ENCODE assay signal across 10 mouse cellular contexts in the genomic region with DNA sequence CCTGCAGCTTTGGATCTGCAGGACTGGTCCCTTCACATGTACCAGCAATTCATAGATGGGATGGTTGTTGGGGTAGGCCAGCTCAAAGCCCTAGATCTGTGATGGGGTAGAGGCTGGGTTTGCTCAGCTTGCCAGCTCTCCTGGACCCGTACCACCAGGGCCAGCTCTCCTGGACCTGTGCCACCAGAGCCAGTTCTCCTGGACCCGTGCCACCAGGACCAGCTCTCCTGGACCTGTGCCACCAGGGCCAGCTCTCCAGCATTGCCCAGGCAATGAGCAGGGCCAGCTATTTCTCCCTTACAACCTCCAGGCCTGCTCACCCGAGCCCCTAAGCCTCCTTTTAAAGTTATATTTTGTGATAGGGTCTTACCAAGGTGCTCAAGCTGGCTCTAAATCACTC.
A peak's percentile ranks its signal among the peaks of the same experiment; 100 is the strongest.
DNase-seq lines count a peak whose midpoint lies in the region; ATAC-seq lines count a peak whose summit lies in the region.
"Had no signal": no experiment of that assay in that cellular context is flagged by ENCODE, and none has a peak within 500 bp of the region (broad histone marks: within the 10 kb centered on the region; RNA-seq: fewer than 3 reads in every experiment).

No protein-coding gene starts in this region.

- H3K4me2 ChIP-seq in neural tube, embryonic 13.5 days = no peak overlapping the region
- no peak overlapping the region for H3K4me2 ChIP-seq in forebrain, embryonic 12.5 days

- 74% methylated on average over 3 of the region's 3 CpGs for WGBS in neural tube, embryonic 13.5 days
- WGBS in forebrain, embryonic 12.5 days = 85% methylated on average over 3 of the region's 3 CpGs

- H3K36me3 ChIP-seq in neural tube, embryonic 13.5 days = no peaks in the 10 kb centered on the region
- no peaks in the 10 kb centered on the region for H3K36me3 ChIP-seq in forebrain, embryonic 12.5 days (replicated peaks)

- H3K27me3 ChIP-seq in neural tube, embryonic 13.5 days = no peaks in the 10 kb centered on the region
- peaks cover 3% of the 10 kb centered on the region; the same call in 1 of the 2 replicates for H3K27me3 ChIP-seq in forebrain, embryonic 12.5 days

- H3K27ac ChIP-seq in neural tube, embryonic 13.5 days (replicated peaks) = no peak overlapping the region
- no peak overlapping the region for H3K27ac ChIP-seq in forebrain, embryonic 12.5 days
- H3K27ac ChIP-seq: layer of hippocampus, adult 2 months had no signal

- DNase-seq in gastrocnemius, postnatal 10 days = peak; percentile 25
- DNase-seq in gastrocnemius, adult 8-10 months (ENCODE audit: low spot score in 2 of 2) = no peak
- DNase-seq in neural tube, embryonic 10.5 days (ENCODE audit: extremely low spot score, low spot score) = no peak
- DNase-seq in frontal cortex, postnatal 25 days (ENCODE audit: low spot score in 2 of 2) = peak; percentile 10 to 32
- peak; percentile 54 for DNase-seq in right cerebral cortex, postnatal 14 days
- no peak for DNase-seq in urinary bladder, adult 18-20 months (ENCODE audit: low spot score in 2 of 2)
- DNase-seq: lung, postnatal 14 days had no signal

- no peak overlapping the region for H3K9ac ChIP-seq in neural tube, embryonic 13.5 days
- no peak overlapping the region for H3K9ac ChIP-seq in forebrain, embryonic 12.5 days

- peak; percentile 66; the same call in 1 of the 2 replicates for ATAC-seq in neural tube, embryonic 13.5 days (ENCODE audit: low read depth)
- no peak for ATAC-seq in forebrain, embryonic 12.5 days (ENCODE audit: low FRiP score)

- no peak overlapping the region for H3K4me3 ChIP-seq in neural tube, embryonic 13.5 days
- no peak overlapping the region for H3K4me3 ChIP-seq in forebrain, embryonic 12.5 days (replicated peaks)
- H3K4me3 ChIP-seq: layer of hippocampus, adult 2 months had no signal

- peaks cover 18% of the 10 kb centered on the region for H3K4me1 ChIP-seq in neural tube, embryonic 13.5 days (replicated peaks)
- H3K4me1 ChIP-seq in forebrain, embryonic 12.5 days = peaks cover 12% of the 10 kb centered on the region

- no peaks in the 10 kb centered on the region for H3K9me3 ChIP-seq in neural tube, embryonic 13.5 days
- no peaks in the 10 kb centered on the region for H3K9me3 ChIP-seq in forebrain, embryonic 12.5 days

Comparison
In these comparisons a context has a peak if more than half of its experiments do, and no peak if none do; other contexts are left out.
1. DNase-seq: peak in gastrocnemius, postnatal 10 days (single experiment), frontal cortex, postnatal 25 days (2 of 2) and right cerebral cortex, postnatal 14 days (single experiment); none in gastrocnemius, adult 8-10 months (0 of 2), neural tube, embryonic 10.5 days (single experiment) and urinary bladder, adult 18-20 months (0 of 2).